Mouse (Mus musculus): ENCODE measurements at regions not wholly inside any gene's neighbourhood (a gene's known extent, or its start where the extent isn't known, plus 50 kb on each side); places are given as distances from the start of the nearest gene placed in this dataset. TPM values are rescaled to one million over a fixed set of nuclear protein-coding genes. Genes with fewer than 3 reads are reported as not detected.

Small RNA genes lying in the stretch of these regions (microRNA-seq; reads per million reads assigned to microRNA genes)
- gene Gm25748: not detected

All from liver, embryonic 13.5 days (tissue).